Mouse (Mus musculus) MEL (cell line): ENCODE results near the gene Padi1. TPM values are rescaled to one million over a fixed set of nuclear protein-coding genes. Genes with fewer than 3 reads are reported as not detected.

Source experiments
- DNase-seq: peaks from one replicate; pipeline ENCODE4 v3.0.0; 2011; ENCODE audit warnings: low read depth, low spot score
- H3K27ac ChIP-seq: 2 replicates; pipeline ENCODE4 v1.5.1; 2012; ENCODE audit warnings: low read depth, mild to moderate bottlenecking, control low read depth, low read length, moderate library complexity; ENCODE audit not compliant: control insufficient read depth
- H3K27me3 ChIP-seq, 2 experiments: fragments of 150-350 bp in 1 of 2; sonication (generic) in 1 of 2; 2 replicates each; pipeline ENCODE4 v1.6.1; 2012; ENCODE audit warnings: low read length in 2 of 2, mild to moderate bottlenecking in 2 of 2, improper control_type of control experiment in 1 of 2, moderate library complexity in 1 of 2; ENCODE audit not compliant: insufficient read depth in 2 of 2, control insufficient read depth in 1 of 2
- H3K36me3 ChIP-seq, 2 experiments: 2 replicates each; pipeline ENCODE4 v1.6.1; 2012 to 2014; ENCODE audit warnings: low read length in 2 of 2, improper control_type of control experiment in 1 of 2, inconsistent platforms in 1 of 2, mild to moderate bottlenecking in 1 of 2; ENCODE audit not compliant: insufficient read depth in 2 of 2, control insufficient read depth in 1 of 2
- H3K4me1 ChIP-seq, 2 experiments: fragments of 150-350 bp in 1 of 2; sonication (generic) in 1 of 2; 2 replicates each; pipeline ENCODE4 v1.6.1; 2012; ENCODE audit warnings: low read length in 2 of 2, improper control_type of control experiment in 1 of 2, mild to moderate bottlenecking in 1 of 2; ENCODE audit not compliant: insufficient read depth in 2 of 2, control insufficient read depth in 1 of 2
- H3K4me3 ChIP-seq, 2 experiments: fragments of 150-350 bp in 1 of 2; sonication (generic) in 1 of 2; 2 replicates each; pipeline ENCODE4 v1.5.1; 2012; ENCODE audit warnings: low read depth in 2 of 2, low read length in 2 of 2, mild to moderate bottlenecking in 2 of 2, moderate library complexity in 2 of 2, control low read depth in 1 of 2, improper control_type of control experiment in 1 of 2; ENCODE audit not compliant: control insufficient read depth in 1 of 2, insufficient read depth in 1 of 2
- H3K79me2 ChIP-seq: 2 replicates; pipeline ENCODE4 v1.6.1; 2012; ENCODE audit warnings: mild to moderate bottlenecking, low read length, moderate library complexity; ENCODE audit not compliant: control insufficient read depth, poor library complexity, insufficient read depth
- H3K9ac ChIP-seq: 2 replicates; pipeline ENCODE4 v1.6.1; 2012; ENCODE audit warnings: low read depth, mild to moderate bottlenecking, control low read depth, low read length, moderate library complexity; ENCODE audit not compliant: control insufficient read depth, poor library complexity, severe bottlenecking
- H3K9me3 ChIP-seq: fragments of 150-350 bp; sonication (generic); replicated peaks from 2 replicates; pipeline ENCODE4 v1.6.1; 2012; ENCODE audit warnings: mild to moderate bottlenecking, low read length, improper control_type of control experiment, moderate library complexity; ENCODE audit not compliant: insufficient read depth
- CHD1 ChIP-seq: IDR thresholded peaks from 2 replicates; pipeline ENCODE4 v1.6.1; 2012; ENCODE audit warnings: low read depth, mild to moderate bottlenecking, inconsistent platforms, low read length, improper control_type of control experiment
- CHD2 ChIP-seq: IDR thresholded peaks from 2 replicates; pipeline ENCODE4 v1.6.1; 2011; ENCODE audit warnings: low read length, improper control_type of control experiment
- CTCF ChIP-seq, 3 experiments: IDR thresholded peaks in 2 of 3; conservative IDR thresholded peaks in 1 of 3; 2 replicates each; pipeline ENCODE4 v1.5.1; 2011 to 2012; ENCODE audit warnings: low read length in 3 of 3, low read depth in 2 of 3, mild to moderate bottlenecking in 2 of 3, improper control_type of control experiment in 1 of 3, inconsistent platforms in 1 of 3, mixed read lengths in 1 of 3, moderate library complexity in 1 of 3; ENCODE audit not compliant: control insufficient read depth in 1 of 3, insufficient read depth in 1 of 3, poor library complexity in 1 of 3, severe bottlenecking in 1 of 3
- E2F4 ChIP-seq: IDR thresholded peaks from 2 replicates; pipeline ENCODE4 v1.6.1; 2011; ENCODE audit warnings: low read depth, low read length, improper control_type of control experiment, borderline replicate concordance
- ELF1 ChIP-seq: IDR thresholded peaks from 2 replicates; pipeline ENCODE4 v1.6.1; 2014; ENCODE audit warnings: low read depth, mild to moderate bottlenecking, inconsistent platforms, low read length, improper control_type of control experiment, moderate library complexity
- ETS1 ChIP-seq: IDR thresholded peaks from 2 replicates; pipeline ENCODE4 v1.6.1; 2012; ENCODE audit warnings: low read depth, mild to moderate bottlenecking, inconsistent platforms, low read length, improper control_type of control experiment, moderate library complexity
- HCFC1 ChIP-seq: IDR thresholded peaks from 2 replicates; pipeline ENCODE4 v1.6.1; 2012; ENCODE audit warnings: low read depth, mild to moderate bottlenecking, inconsistent platforms, low read length, improper control_type of control experiment, moderate library complexity
- JUND ChIP-seq: IDR thresholded peaks from 2 replicates; pipeline ENCODE4 v1.6.1; 2011; ENCODE audit warnings: low read depth, mild to moderate bottlenecking, improper control_type of control experiment, low read length
- MAFK ChIP-seq: IDR thresholded peaks from 2 replicates; pipeline ENCODE4 v1.6.1; 2011; ENCODE audit warnings: low read depth, mild to moderate bottlenecking, low read length, improper control_type of control experiment, borderline replicate concordance
- MAZ ChIP-seq: IDR thresholded peaks from 2 replicates; pipeline ENCODE4 v1.6.1; 2012; ENCODE audit warnings: low read depth, mild to moderate bottlenecking, inconsistent platforms, low read length, improper control_type of control experiment
- MEF2A ChIP-seq: IDR thresholded peaks from 2 replicates; pipeline ENCODE4 v1.6.1; 2014; ENCODE audit warnings: low read depth, mild to moderate bottlenecking, inconsistent platforms, low read length, improper control_type of control experiment; ENCODE audit not compliant: poor library complexity, insufficient replicate concordance, severe bottlenecking; ENCODE audit errors: extremely low read depth
- MYB ChIP-seq: IDR thresholded peaks from 2 replicates; pipeline ENCODE4 v1.6.1; 2011; ENCODE audit warnings: mild to moderate bottlenecking, low read depth, low read length, improper control_type of control experiment
- NELFE ChIP-seq: IDR thresholded peaks from 2 replicates; pipeline ENCODE4 v1.6.1; 2011; ENCODE audit warnings: low read depth, low read length, improper control_type of control experiment
- POLR2A ChIP-seq, 2 experiments: IDR thresholded peaks; 2 replicates each; pipeline ENCODE4 v1.6.1; 2011 to 2012; ENCODE audit warnings: low read length in 2 of 2, mild to moderate bottlenecking in 2 of 2, control low read depth in 1 of 2, improper control_type of control experiment in 1 of 2, low read depth in 1 of 2, moderate library complexity in 1 of 2; ENCODE audit not compliant: control insufficient read depth in 1 of 2, insufficient read depth in 1 of 2, poor library complexity in 1 of 2
- POLR2AphosphoS5 ChIP-seq: IDR thresholded peaks from 2 replicates; pipeline ENCODE4 v1.6.1; 2012; ENCODE audit warnings: low read depth, borderline replicate concordance, mild to moderate bottlenecking, inconsistent platforms, low read length, moderate library complexity, mixed read lengths
- RAD21 ChIP-seq: IDR thresholded peaks from 2 replicates; pipeline ENCODE4 v1.6.1; 2011; ENCODE audit warnings: mild to moderate bottlenecking, low read depth, low read length, improper control_type of control experiment
- SIN3A ChIP-seq: IDR thresholded peaks from 2 replicates; pipeline ENCODE4 v1.6.1; 2012; ENCODE audit warnings: low read length, improper control_type of control experiment, inconsistent platforms
- SMC3 ChIP-seq: IDR thresholded peaks from 2 replicates; pipeline ENCODE4 v1.6.1; 2011; ENCODE audit warnings: low read depth, low read length, improper control_type of control experiment
- TAL1 ChIP-seq: IDR thresholded peaks from 2 replicates; pipeline ENCODE4 v1.6.1; 2012; ENCODE audit warnings: mild to moderate bottlenecking, inconsistent platforms, low read length, moderate library complexity, mixed read lengths
- UBTF ChIP-seq: IDR thresholded peaks from 2 replicates; pipeline ENCODE4 v1.6.1; 2012; ENCODE audit warnings: low read depth, mild to moderate bottlenecking, inconsistent platforms, low read length, improper control_type of control experiment, moderate library complexity, borderline replicate concordance; ENCODE audit not compliant: insufficient read depth
- ZC3H11A ChIP-seq: IDR thresholded peaks from 2 replicates; pipeline ENCODE4 v1.6.1; 2012; ENCODE audit warnings: low read depth, mild to moderate bottlenecking, inconsistent platforms, low read length, improper control_type of control experiment
- ZMIZ1 ChIP-seq: IDR thresholded peaks from 2 replicates; pipeline ENCODE4 v1.6.1; 2012; ENCODE audit warnings: low read depth, mild to moderate bottlenecking, inconsistent platforms, low read length, improper control_type of control experiment, moderate library complexity
- polyA plus RNA-seq, 2 experiments: library from polyadenylated mRNA; stranded (reverse) in 1 of 2; unstranded in 1 of 2; fragments of >175 nt in 1 of 2; fragments of >200 nt in 1 of 2; gene quantifications; 2 replicates each; pipeline versions ENCODE4 v1.2.1 to v1.2.4; 2012; ENCODE audit warnings: low replicate concordance in 2 of 2, low read depth in 1 of 2; ENCODE audit not compliant: insufficient read length in 2 of 2, insufficient read depth in 1 of 2, missing spikeins in 1 of 2
- total RNA-seq: library from RNA; depleted of rRNA; stranded (reverse); fragments of 300-350 nt; gene quantifications from 2 replicates; pipeline ENCODE4 v1.2.3, GENCODE M21; 2012

The Padi1 gene
- total and polyA plus RNA-seq, 3 experiments, result 0.31 to 0.40 TPM; not detected in 1

DNA sequence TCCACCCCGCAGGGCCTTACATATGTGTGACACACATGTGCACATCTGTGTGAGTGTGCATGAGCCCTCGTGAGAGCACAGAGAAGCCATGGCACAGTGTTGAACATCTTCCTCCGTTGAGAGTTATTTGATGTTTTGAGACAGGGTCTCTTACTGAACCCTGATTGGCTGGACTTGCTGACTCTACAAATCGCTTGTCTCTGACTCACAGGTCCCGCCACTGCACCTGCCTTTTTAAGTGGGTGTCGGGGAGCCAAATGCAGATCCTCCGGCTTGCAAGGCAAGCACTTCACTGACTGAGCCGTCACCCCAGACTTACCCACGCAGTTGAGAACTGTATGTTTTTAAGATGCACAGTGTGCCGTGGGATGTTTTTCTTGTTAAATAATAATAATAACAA, 69.7 kb downstream of the Padi1 start:
- no peak overlapping the region for H3K27ac ChIP-seq
- H3K36me3 ChIP-seq, result no peaks in the 10 kb centered on the region
- DNase-seq, result no peak
- no peaks in the 10 kb centered on the region for H3K79me2 ChIP-seq
- H3K9me3 ChIP-seq, result no peaks in the 10 kb centered on the region
- H3K9ac ChIP-seq, result no peak overlapping the region
- no peaks in the 10 kb centered on the region for H3K27me3 ChIP-seq
- H3K4me3 ChIP-seq, result no peak overlapping the region
- peaks cover 0 to 4% of the 10 kb centered on the region in 2 experiments; a peak in 1 of 4 replicates for H3K4me1 ChIP-seq
- TF ChIP-seq JUND, result no peak
- TF ChIP-seq ZMIZ1, result no peak
- no peak for TF ChIP-seq UBTF
- TF ChIP-seq TAL1, result no peak
- no peak for TF ChIP-seq POLR2A (IDR thresholded peaks at IDR 0.05; ENCODE audit: control insufficient read depth in 1 of 2, insufficient read depth in 1 of 2, low read depth in 1 of 2, low read length in 2 of 2, poor library complexity in 1 of 2)
- TF ChIP-seq CHD2, result no peak
- no peak for TF ChIP-seq POLR2AphosphoS5
- TF ChIP-seq CTCF (IDR thresholded peaks at IDR 0.05 in 2 of 3, conservative IDR thresholded peaks at IDR 0.05 in 1 of 3; ENCODE audit: control insufficient read depth in 1 of 3, insufficient read depth in 1 of 3, low read depth in 2 of 3, low read length in 3 of 3, poor library complexity in 1 of 3, severe bottlenecking in 1 of 3), result no peak
- TF ChIP-seq ETS1, result no peak
- no peak for TF ChIP-seq MAFK
- TF ChIP-seq HCFC1, result no peak
- no peak for TF ChIP-seq MEF2A
- TF ChIP-seq MAZ, result no peak
- no peak for TF ChIP-seq MYB
- TF ChIP-seq RAD21, result no peak
- no peak for TF ChIP-seq SIN3A
- TF ChIP-seq E2F4, result no peak
- TF ChIP-seq ELF1, result no peak
- no peak for TF ChIP-seq SMC3
- TF ChIP-seq NELFE, result no peak

DNA sequence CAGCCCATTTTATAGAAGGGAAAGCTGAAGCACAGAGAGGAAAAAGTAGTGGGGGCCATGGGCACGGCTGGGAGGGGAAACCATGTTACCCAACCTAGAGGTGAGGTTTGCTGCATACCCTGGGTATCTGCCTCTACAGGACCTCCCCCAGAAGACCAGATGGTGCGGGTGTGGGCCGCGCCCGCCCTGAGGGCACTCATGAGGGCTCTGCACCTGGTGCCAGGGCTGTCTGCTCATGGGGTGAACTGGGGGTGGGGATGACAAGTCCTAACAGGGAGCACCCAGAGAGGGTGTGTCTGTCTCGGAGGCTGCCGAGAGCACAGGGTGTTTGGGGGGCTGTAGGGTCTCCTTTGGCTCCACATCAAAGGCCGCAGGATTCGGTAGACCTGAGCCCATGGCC, 70.7 kb downstream of the Padi1 start:
- H3K9me3 ChIP-seq, result no peaks in the 10 kb centered on the region
- H3K79me2 ChIP-seq, result no peaks in the 10 kb centered on the region
- H3K27ac ChIP-seq, result no peak overlapping the region
- TF ChIP-seq CTCF (IDR thresholded peaks at IDR 0.05 in 2 of 3, conservative IDR thresholded peaks at IDR 0.05 in 1 of 3; ENCODE audit: control insufficient read depth in 1 of 3, insufficient read depth in 1 of 3, low read depth in 2 of 3, low read length in 3 of 3, poor library complexity in 1 of 3, severe bottlenecking in 1 of 3), result no peak
- no peak for TF ChIP-seq CHD1
- no peak for TF ChIP-seq ZC3H11A
- no peaks in the 10 kb centered on the region for H3K27me3 ChIP-seq
- no peaks in the 10 kb centered on the region for H3K36me3 ChIP-seq
- DNase-seq, result no peak
- peaks cover 0 to 4% of the 10 kb centered on the region in 2 experiments; a peak in 1 of 4 replicates for H3K4me1 ChIP-seq
- H3K9ac ChIP-seq, result no peak overlapping the region
- no peak overlapping the region for H3K4me3 ChIP-seq
